Mouse (Mus musculus) midbrain, embryonic 10.5 days (tissue): ENCODE data around the gene Olig1. TPM values are rescaled to one million over a fixed set of nuclear protein-coding genes. Genes with fewer than 3 reads are reported as not detected.
A peak's percentile ranks its signal among the peaks of the same experiment; 100 is the strongest.
"Not testable (repeated sequence)": the region's sequence is repeated elsewhere in the genome, so short reads cannot be mapped to it uniquely, and the experiment has no call there.

ENCODE experiments used
- DNase-seq: peaks from one replicate; pipeline ENCODE4 v3.0.0-alpha.2; 2017; ENCODE audit warnings: low spot score
- H3K27ac ChIP-seq: fragments of 300-500 bp; sonication (generic); replicated peaks from 2 replicates; pipeline ENCODE4 v1.5.1; 2016; ENCODE audit warnings: mild to moderate bottlenecking
- H3K27me3 ChIP-seq: fragments of 300-500 bp; sonication (generic); 2 replicates; pipeline ENCODE4 v1.6.1; 2016; ENCODE audit warnings: low read depth, mild to moderate bottlenecking; ENCODE audit not compliant: poor library complexity, severe bottlenecking
- H3K36me3 ChIP-seq: fragments of 300-500 bp; sonication (generic); 2 replicates; pipeline ENCODE4 v1.6.1; 2016; ENCODE audit warnings: mild to moderate bottlenecking, moderate library complexity
- H3K4me1 ChIP-seq: fragments of 300-500 bp; sonication (generic); 2 replicates; pipeline ENCODE4 v1.6.1; 2016
- H3K4me3 ChIP-seq: fragments of 300-500 bp; sonication (generic); 2 replicates; pipeline ENCODE4 v1.5.1; 2016; ENCODE audit warnings: mild to moderate bottlenecking, moderate library complexity
- H3K9me3 ChIP-seq: fragments of 300-500 bp; sonication (generic); replicated peaks from 2 replicates; pipeline ENCODE4 v1.6.1; 2016; ENCODE audit warnings: mild to moderate bottlenecking
- WGBS: fragments of 180-500 bp; shearing (Covaris S2); methylation state at CpG from one replicate; pipeline ENCODE4 v1.1.7; 2016; 5-methylcytosine and 5-hydroxymethylcytosine counted together
- polyA plus RNA-seq: library from polyadenylated mRNA; unstranded; fragments of >200 nt; fragmentation: Nextera tagmentation; extraction: Ambion mirVana; gene quantifications from 2 replicates; pipeline ENCODE4 v1.2.1, GENCODE M21; 2016

The Olig1 gene
- polyA plus RNA-seq, 1 experiment from 2014 or later = 8.8 TPM

GRCm38 (mm10) chr16:91228238-91229071 is 41.1 kb upstream of the Olig1 start:
- H3K9me3 ChIP-seq = no peaks in the 10 kb centered on the region
- 1% methylated on average over 30 of the region's 30 CpGs for WGBS
- H3K4me1 ChIP-seq = peaks cover 71% of the 10 kb centered on the region
- 0 out of 2 replicates have a peak overlapping the region, but pooled peaks have one; percentile 28 for H3K27ac ChIP-seq
- H3K27me3 ChIP-seq = peaks cover 100% of the 10 kb centered on the region
- DNase-seq = peak; percentile 47
- peak overlapping the region; percentile 51 for H3K4me3 ChIP-seq
- no peaks in the 10 kb centered on the region for H3K36me3 ChIP-seq

- Histone ChIP-seq H3K4me1 (peaks cover 66% of the 10 kb centered on the region), H3K9me3 (no peaks in the 10 kb centered on the region), H3K27me3 (peaks cover 100% of the 10 kb centered on the region), H3K36me3 (no peaks in the 10 kb centered on the region), H3K27ac (0 out of 2 replicates have a peak overlapping the region, but pooled peaks have one; percentile 0), H3K4me3 (peak overlapping the region; percentile 51)
- 1% methylated on average over 10 of the region's 10 CpGs for WGBS
- no peak for DNase-seq
Measured at GRCm38 (mm10) chr16:91229072-91229348, 40.6 kb upstream of the Olig1 start.

DNA sequence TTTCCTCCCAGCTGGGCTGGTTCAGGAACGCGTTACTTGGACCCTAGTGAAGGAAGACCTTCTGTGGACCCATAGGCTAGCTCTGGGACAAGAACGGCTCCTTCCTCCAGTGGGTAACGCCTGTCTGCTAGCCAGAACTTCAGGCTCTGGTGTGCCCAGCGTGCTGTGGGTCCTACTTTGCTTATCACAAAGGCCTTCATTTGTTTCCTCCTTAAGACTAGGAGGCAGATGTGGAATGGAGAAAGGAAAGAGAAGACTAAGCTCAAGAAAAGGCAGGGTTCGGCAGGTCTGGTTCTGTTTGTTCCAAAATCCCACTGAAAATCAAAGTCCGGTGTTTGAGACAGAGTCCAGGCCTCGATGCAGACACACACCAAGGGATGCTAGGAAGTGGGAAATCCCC is 39.9 kb upstream of the Olig1 start:
- H3K4me1 ChIP-seq = peaks cover 63% of the 10 kb centered on the region

GRCm38 (mm10) chr16:91231781-91232469 is 37.6 kb upstream of the Olig1 start:
- peak; percentile 40 for DNase-seq
- WGBS = 2% methylated on average over 26 of the region's 26 CpGs
- H3K4me1 ChIP-seq = peaks cover 40% of the 10 kb centered on the region
- H3K4me3 ChIP-seq = no peak overlapping the region; the same call in 1 of the 2 replicates
- no peaks in the 10 kb centered on the region for H3K9me3 ChIP-seq
- no peak overlapping the region for H3K27ac ChIP-seq
- no peaks in the 10 kb centered on the region for H3K36me3 ChIP-seq
- peaks cover 100% of the 10 kb centered on the region for H3K27me3 ChIP-seq

More for the DNA sequence above, 39.9 kb upstream of the Olig1 start:
- H3K36me3 ChIP-seq = no peaks in the 10 kb centered on the region
- 5% methylated on average over 8 of the region's 8 CpGs for WGBS
- H3K27ac ChIP-seq = no peak overlapping the region
- no peaks in the 10 kb centered on the region for H3K9me3 ChIP-seq
- DNase-seq = peak; percentile 28
- H3K4me3 ChIP-seq = peak overlapping the region; percentile 51; the same call in 1 of the 2 replicates
- H3K27me3 ChIP-seq = peaks cover 100% of the 10 kb centered on the region

- 3% methylated on average over 25 of the region's 25 CpGs for WGBS
- Histone ChIP-seq H3K27me3 (peaks cover 100% of the 10 kb centered on the region), H3K27ac (no peak overlapping the region), H3K4me1 (peaks cover 33% of the 10 kb centered on the region), H3K9me3 (no peaks in the 10 kb centered on the region), H3K36me3 (no peaks in the 10 kb centered on the region), H3K4me3 (no peak overlapping the region; the same call in 1 of the 2 replicates)
- peak; percentile 27 for DNase-seq
Measured at GRCm38 (mm10) chr16:91232470-91233240, 36.9 kb upstream of the Olig1 start.

DNA sequence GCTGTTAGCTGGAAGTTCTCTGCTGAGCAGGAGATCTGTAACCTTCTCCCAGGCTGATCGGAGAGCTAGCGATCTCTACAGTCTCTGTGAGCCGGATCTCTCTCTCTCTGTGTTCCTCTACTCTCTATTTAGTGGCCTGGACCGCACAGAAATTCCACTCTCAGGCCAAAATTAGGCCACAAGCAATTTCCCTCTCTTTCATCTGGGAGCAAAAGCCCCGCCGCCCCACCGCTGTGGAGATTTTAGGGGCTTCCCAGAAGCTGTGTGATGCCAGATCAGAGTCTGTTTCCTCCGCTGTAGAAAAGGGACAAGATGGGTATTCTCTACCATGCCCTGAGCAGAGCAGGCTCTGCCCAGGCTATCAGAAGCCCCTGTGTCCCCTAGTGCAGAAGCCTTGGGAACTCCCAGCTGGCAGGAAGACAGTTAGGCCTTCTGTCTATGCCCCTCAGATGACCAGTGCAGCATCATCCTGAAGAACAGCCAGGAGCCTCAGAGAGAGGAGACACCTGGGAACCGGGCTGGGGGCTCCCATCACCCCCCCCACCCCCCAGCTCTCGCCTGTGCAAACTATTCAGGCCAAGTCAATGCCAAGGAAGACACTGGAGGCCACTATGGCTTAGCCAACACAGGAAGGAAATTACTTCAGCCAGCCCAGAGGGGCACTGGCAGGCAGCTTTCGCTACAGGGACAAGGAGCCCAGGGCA is 36.2 kb upstream of the Olig1 start:
- peaks cover 29% of the 10 kb centered on the region for H3K4me1 ChIP-seq
- no peak overlapping the region for H3K4me3 ChIP-seq
- DNase-seq = peak; percentile 26
- H3K27me3 ChIP-seq = peaks cover 100% of the 10 kb centered on the region
- no peak overlapping the region for H3K27ac ChIP-seq
- WGBS = 14% methylated on average over 11 of the region's 11 CpGs
- H3K36me3 ChIP-seq = no peaks in the 10 kb centered on the region
- H3K9me3 ChIP-seq = no peaks in the 10 kb centered on the region

DNA sequence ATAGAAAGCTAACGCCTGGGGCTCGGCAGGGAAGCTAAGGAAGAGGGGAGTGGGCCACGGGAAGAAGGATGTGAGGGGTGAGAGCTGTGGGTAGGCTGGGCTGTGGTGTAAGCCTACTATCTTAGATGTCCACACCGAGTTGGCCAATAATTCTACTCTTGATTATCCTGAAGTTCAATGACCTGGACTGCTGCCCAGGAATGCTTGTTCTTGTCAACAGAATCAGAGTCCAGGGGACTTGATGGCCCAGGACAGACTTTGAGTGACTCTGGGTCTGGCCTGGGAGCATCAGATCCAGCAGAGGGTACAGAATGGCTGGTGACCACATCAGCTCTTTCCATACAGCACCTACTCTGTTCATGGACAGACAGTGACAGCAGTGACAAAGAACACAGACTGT is 30.5 kb upstream of the Olig1 start:
- Histone ChIP-seq H3K4me1 (no peaks in the 10 kb centered on the region), H3K27ac (no peak overlapping the region), H3K36me3 (no peaks in the 10 kb centered on the region), H3K9me3 (no peaks in the 10 kb centered on the region), H3K27me3 (peaks cover 94% of the 10 kb centered on the region), H3K4me3 (no peak overlapping the region)
- 72% methylated on average over 4 of the region's 4 CpGs for WGBS
- no peak for DNase-seq

DNA sequence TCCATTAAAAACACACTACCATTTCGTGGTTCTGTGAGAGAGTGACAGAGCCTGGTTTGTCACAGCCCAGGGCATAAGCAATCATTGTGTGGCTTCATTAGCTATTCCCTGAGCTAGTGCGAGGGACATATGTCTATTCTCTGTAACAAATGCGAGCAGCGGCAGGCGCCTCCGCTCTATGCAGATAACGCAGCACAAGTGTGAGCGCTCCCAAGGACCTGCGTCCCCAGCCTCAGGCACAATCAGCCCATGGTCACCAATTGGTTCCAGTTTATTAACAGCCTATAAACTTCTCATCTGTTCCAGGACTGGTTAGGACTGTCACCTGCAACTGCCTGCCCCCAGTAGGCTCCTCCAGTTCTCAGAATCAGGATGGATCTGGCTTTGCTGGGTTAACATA is 23.3 kb upstream of the Olig1 start:
- no peak for DNase-seq
- H3K27me3 ChIP-seq = peaks cover 62% of the 10 kb centered on the region
- H3K4me3 ChIP-seq = no peak overlapping the region
- WGBS = 62% methylated on average over 9 of the region's 9 CpGs
- peaks cover 5% of the 10 kb centered on the region; the same call in 1 of the 2 replicates for H3K4me1 ChIP-seq
- no peak overlapping the region; the same call in 1 of the 2 replicates for H3K27ac ChIP-seq
- no peaks in the 10 kb centered on the region for H3K36me3 ChIP-seq
- H3K9me3 ChIP-seq = no peaks in the 10 kb centered on the region

GRCm38 (mm10) chr16:91255419-91256164 is 14.0 kb upstream of the Olig1 start:
- not testable (repeated sequence) for DNase-seq, H3K27ac ChIP-seq, H3K36me3 ChIP-seq, H3K9me3 ChIP-seq
- peaks cover 51% of the 10 kb centered on the region for H3K27me3 ChIP-seq
- H3K4me3 ChIP-seq = peak overlapping the region; percentile 33
- H3K4me1 ChIP-seq = peaks cover 12% of the 10 kb centered on the region
- WGBS = 11% methylated on average over 23 of the region's 28 CpGs

DNA sequence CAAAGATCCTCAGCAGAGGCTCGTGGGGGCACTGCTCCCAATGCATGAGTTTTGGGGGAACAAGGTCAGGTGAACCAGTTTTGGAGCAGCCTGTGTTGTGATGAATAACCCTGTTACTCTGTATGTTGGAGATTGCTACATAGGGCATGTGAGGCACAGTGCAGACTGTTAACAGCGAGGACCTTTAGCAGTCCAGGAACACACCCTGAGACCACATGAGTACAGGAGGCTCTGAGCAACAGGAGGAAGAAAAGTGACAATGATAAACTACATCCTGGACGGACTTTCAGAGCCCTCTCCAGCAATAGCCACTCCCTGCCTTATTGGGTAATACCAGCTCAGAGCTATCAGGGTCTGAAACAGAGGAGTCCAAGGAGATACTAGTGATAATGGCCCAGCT is 10.6 kb upstream of the Olig1 start:
- Histone ChIP-seq H3K27me3 (peaks cover 84% of the 10 kb centered on the region), H3K4me1 (peaks cover 21% of the 10 kb centered on the region), H3K27ac (no peak overlapping the region), H3K36me3 (no peaks in the 10 kb centered on the region), H3K9me3 (no peaks in the 10 kb centered on the region), H3K4me3 (no peak overlapping the region)
- no peak for DNase-seq
- 75% methylated on average over 3 of the region's 3 CpGs for WGBS

GRCm38 (mm10) chr16:91260861-91261260 is 8.7 kb upstream of the Olig1 start:
- Histone ChIP-seq H3K27ac (no peak overlapping the region), H3K9me3 (no peaks in the 10 kb centered on the region), H3K4me3 (no peak overlapping the region), H3K27me3 (peaks cover 100% of the 10 kb centered on the region), H3K36me3 (no peaks in the 10 kb centered on the region), H3K4me1 (peaks cover 19% of the 10 kb centered on the region)
- no peak for DNase-seq
- 93% methylated on average over 3 of the region's 3 CpGs for WGBS
